Mouse (Mus musculus): Measurements from ENCODE around the gene Pabpc6. TPM values are rescaled to one million over a fixed set of nuclear protein-coding genes. Genes with fewer than 3 reads are reported as not detected.

The Pabpc6 gene
- total and polyA plus RNA-seq, 2 experiments: not detected

DNA sequence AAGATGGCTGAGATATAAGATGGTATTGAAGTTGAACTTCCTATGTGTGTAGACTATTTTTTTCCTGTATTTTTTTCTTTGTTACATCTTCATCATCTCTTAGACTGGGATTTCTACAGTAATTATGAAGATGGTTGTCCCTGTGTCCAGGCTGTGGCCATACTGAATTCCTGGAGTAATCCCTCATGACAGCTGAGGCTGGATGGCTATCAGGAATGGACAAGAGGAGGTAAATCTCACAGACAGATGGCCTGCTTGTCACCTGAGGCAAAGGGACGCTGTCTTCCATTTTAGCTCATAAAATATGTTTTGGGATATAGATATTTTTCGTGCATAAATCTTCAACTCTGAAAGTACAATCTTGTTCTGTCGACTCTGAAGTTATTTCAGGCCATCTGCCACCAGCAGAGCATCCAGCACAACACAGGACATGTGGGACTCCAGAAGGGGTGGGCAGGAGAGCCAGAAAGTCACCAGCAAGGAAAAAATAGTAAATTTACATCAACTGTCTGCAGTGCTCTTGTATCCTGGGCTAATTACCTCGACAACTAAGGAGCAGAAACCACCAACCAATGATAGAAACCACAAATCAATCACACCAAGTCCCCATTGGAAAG, 14.1 kb upstream of the Pabpc6 start:
- TF ChIP-seq POLR2A (IDR thresholded peaks at IDR 0.05; ENCODE audit: extremely low read depth, insufficient read depth, low read length): no peak
- TF ChIP-seq CTCF (IDR thresholded peaks at IDR 0.05; ENCODE audit: low read depth, low read length): no peak
- no peak overlapping the region for H3K9ac ChIP-seq (ENCODE audit: low read depth, low read length)
- no peaks in the 10 kb centered on the region for H3K4me1 ChIP-seq (ENCODE audit: control insufficient read depth, insufficient read depth, low read length)
- no peak overlapping the region for H3K27ac ChIP-seq (replicated peaks; ENCODE audit: insufficient read depth, low read depth, low read length)
- no peak for DNase-seq (ENCODE audit: extremely low read depth, low read depth, low spot score)
- H3K79me2 ChIP-seq (ENCODE audit: control insufficient read depth, insufficient read depth, low read length): no peaks in the 10 kb centered on the region
- no peaks in the 10 kb centered on the region for H3K27me3 ChIP-seq (ENCODE audit: control insufficient read depth, insufficient read depth, low read length)
- no peaks in the 10 kb centered on the region for H3K36me3 ChIP-seq (ENCODE audit: control insufficient read depth, insufficient read depth, low read length)
- 58% methylated on average over 4 of the region's 4 CpGs for WGBS
- no peak overlapping the region for H3K4me3 ChIP-seq (ENCODE audit: insufficient read depth, low read depth, low read length)

DNA sequence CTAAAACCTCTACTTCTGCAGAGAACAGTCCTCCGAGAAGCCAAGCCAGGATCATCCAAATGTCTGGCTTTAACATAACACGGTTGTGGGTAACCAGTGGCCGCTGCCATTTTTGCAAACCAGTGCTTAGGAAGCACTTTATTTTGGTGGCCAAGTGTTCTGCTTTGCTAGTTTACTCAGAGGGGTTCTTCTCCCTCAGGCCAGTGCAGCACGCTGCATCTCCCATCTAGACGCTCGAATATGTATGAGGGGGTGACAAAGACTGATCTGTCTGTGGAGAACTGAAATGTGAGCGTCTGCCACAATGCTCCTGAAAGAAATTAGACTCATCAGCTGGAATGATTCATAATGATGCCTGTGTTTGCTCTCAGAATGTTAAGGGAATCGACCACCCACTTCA, 11.2 kb upstream of the Pabpc6 start:
- H3K79me2 ChIP-seq (ENCODE audit: control insufficient read depth, insufficient read depth, low read length): no peaks in the 10 kb centered on the region
- 77% methylated on average over 8 of the region's 8 CpGs for WGBS
- TF ChIP-seq POLR2A (IDR thresholded peaks at IDR 0.05; ENCODE audit: extremely low read depth, insufficient read depth, low read length) (no peak), CTCF (IDR thresholded peaks at IDR 0.05; ENCODE audit: low read depth, low read length) (no peak)

DNA sequence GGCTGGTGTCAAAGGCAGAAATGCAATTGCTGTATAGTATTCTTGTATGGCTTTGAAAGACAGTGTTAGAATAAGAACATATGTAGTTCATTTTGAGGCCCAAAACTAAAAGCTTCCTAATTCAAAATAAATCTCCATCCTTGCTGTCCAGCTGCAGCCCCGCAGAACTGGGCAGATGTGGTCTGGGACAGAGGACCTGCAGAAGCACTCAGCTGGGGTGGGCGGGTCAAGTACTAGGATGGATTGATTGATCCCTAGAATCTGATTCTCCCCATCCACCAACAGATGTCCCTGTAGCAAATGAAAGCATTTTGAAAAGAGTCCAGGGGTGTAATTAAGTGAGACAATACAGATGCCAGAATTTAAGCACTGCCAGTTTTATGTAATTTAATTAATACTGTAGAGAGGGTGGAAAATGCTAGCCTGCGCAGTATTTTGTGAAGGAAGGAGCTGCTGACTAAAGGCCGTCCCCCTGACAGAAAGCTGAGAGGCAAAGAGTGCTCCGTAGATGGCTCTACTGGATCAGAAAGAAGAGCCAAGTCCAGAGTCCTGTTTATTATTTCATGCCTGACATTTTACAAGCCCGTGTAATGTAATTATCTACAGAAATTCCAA, 5.8 kb upstream of the Pabpc6 start:
- no peaks in the 10 kb centered on the region for H3K79me2 ChIP-seq (ENCODE audit: control insufficient read depth, insufficient read depth, low read length)
- H3K27me3 ChIP-seq (ENCODE audit: control insufficient read depth, insufficient read depth, low read length): no peaks in the 10 kb centered on the region
- no peak overlapping the region for H3K9ac ChIP-seq (ENCODE audit: low read depth, low read length)
- DNase-seq (ENCODE audit: extremely low read depth, low read depth, low spot score): no peak
- WGBS: 82% methylated on average over 6 of the region's 6 CpGs
- no peak overlapping the region for H3K27ac ChIP-seq (replicated peaks; ENCODE audit: insufficient read depth, low read depth, low read length)
- H3K36me3 ChIP-seq (ENCODE audit: control insufficient read depth, insufficient read depth, low read length): no peaks in the 10 kb centered on the region
- H3K4me1 ChIP-seq (ENCODE audit: control insufficient read depth, insufficient read depth, low read length): no peaks in the 10 kb centered on the region
- TF ChIP-seq CTCF (IDR thresholded peaks at IDR 0.05; ENCODE audit: low read depth, low read length): no peak
- TF ChIP-seq POLR2A (IDR thresholded peaks at IDR 0.05; ENCODE audit: extremely low read depth, insufficient read depth, low read length): no peak
- no peak overlapping the region for H3K4me3 ChIP-seq (ENCODE audit: insufficient read depth, low read depth, low read length)

More for the DNA sequence above, 11.2 kb upstream of the Pabpc6 start:
- no peaks in the 10 kb centered on the region for H3K36me3 ChIP-seq (ENCODE audit: control insufficient read depth, insufficient read depth, low read length)
- DNase-seq (ENCODE audit: extremely low read depth, low read depth, low spot score): no peak
- H3K9ac ChIP-seq (ENCODE audit: low read depth, low read length): no peak overlapping the region
- no peaks in the 10 kb centered on the region for H3K27me3 ChIP-seq (ENCODE audit: control insufficient read depth, insufficient read depth, low read length)
- no peak overlapping the region for H3K27ac ChIP-seq (replicated peaks; ENCODE audit: insufficient read depth, low read depth, low read length)
- H3K4me3 ChIP-seq (ENCODE audit: insufficient read depth, low read depth, low read length): no peak overlapping the region
- H3K4me1 ChIP-seq (ENCODE audit: control insufficient read depth, insufficient read depth, low read length): no peaks in the 10 kb centered on the region

DNA sequence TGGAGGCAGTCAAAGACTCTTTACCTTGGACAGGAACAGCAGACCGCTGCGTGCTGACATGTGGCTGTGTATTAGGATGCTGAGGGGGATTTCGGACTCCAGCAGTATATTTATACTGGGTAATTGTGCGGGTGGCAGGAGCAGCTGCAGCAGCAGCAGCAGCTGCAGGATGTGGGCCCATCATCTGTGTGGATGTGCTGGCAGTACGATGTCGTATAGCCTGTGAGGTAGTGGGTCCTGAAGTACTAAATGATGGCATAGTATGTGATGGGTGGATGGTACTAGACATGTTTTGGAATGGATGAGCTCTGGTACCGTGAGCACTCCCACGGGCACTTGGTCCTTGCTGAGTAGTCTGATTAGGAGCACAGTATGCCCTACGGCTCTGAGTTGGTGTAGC, 1.6 kb downstream of the Pabpc6 start:
- TF ChIP-seq POLR2A (IDR thresholded peaks at IDR 0.05; ENCODE audit: extremely low read depth, insufficient read depth, low read length) (no peak), CTCF (IDR thresholded peaks at IDR 0.05; ENCODE audit: low read depth, low read length) (no peak)
- H3K36me3 ChIP-seq (ENCODE audit: control insufficient read depth, insufficient read depth, low read length): no peaks in the 10 kb centered on the region
- no peaks in the 10 kb centered on the region for H3K4me1 ChIP-seq (ENCODE audit: control insufficient read depth, insufficient read depth, low read length)
- no peak for DNase-seq (ENCODE audit: extremely low read depth, low read depth, low spot score)
- H3K9ac ChIP-seq (ENCODE audit: low read depth, low read length): no peak overlapping the region
- 95% methylated on average over 9 of the region's 9 CpGs for WGBS
- no peaks in the 10 kb centered on the region for H3K79me2 ChIP-seq (ENCODE audit: control insufficient read depth, insufficient read depth, low read length)
- no peak overlapping the region for H3K27ac ChIP-seq (replicated peaks; ENCODE audit: insufficient read depth, low read depth, low read length)
- H3K4me3 ChIP-seq (ENCODE audit: insufficient read depth, low read depth, low read length): no peak overlapping the region
- no peaks in the 10 kb centered on the region for H3K27me3 ChIP-seq (ENCODE audit: control insufficient read depth, insufficient read depth, low read length)

DNA sequence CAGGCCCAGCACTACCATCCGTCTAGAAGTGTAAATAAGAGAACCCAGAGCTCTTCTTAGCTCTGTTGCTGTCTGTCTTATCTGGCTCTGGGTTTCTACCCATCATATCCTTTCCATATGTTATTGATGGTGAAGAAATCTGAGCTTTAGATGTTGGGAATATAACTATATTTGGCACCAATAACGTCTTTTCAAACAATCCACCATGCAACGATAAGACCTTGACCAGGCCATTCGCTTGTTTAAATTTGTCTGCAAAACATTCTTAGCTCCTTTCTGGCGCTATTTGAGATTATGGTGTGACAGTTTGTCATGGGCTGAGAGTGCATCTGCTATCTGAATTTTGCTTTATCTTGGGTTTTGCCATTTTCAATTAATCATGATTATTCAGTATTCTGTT, 10.9 kb downstream of the Pabpc6 start:
- WGBS: 67% methylated on average over 5 of the region's 5 CpGs

DNA sequence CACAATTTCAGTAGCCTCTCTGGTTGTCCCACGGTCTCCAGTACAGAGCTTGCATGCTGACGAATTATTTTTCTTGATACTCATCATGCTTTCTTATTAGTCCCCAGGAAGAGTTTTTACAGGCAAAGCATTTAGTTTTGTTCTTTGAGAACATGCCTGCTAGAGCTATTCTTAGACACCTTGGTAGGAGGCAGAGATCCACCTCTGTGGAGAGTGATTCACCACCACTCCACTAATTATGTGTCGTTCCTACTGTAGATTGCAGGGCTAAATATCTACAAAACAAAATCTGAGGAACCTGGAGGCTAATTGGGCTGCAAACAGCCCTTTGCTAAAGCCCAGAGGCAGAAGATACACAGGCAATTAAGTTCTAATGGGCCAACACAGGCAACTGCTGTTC, 15.4 kb downstream of the Pabpc6 start:
- H3K4me1 ChIP-seq (ENCODE audit: control insufficient read depth, insufficient read depth, low read length): no peaks in the 10 kb centered on the region
- no peak overlapping the region for H3K9ac ChIP-seq (ENCODE audit: low read depth, low read length)
- H3K36me3 ChIP-seq (ENCODE audit: control insufficient read depth, insufficient read depth, low read length): no peaks in the 10 kb centered on the region
- TF ChIP-seq CTCF (IDR thresholded peaks at IDR 0.05; ENCODE audit: low read depth, low read length) (no peak), POLR2A (IDR thresholded peaks at IDR 0.05; ENCODE audit: extremely low read depth, insufficient read depth, low read length) (no peak)
- no peaks in the 10 kb centered on the region for H3K79me2 ChIP-seq (ENCODE audit: control insufficient read depth, insufficient read depth, low read length)
- no peak for DNase-seq (ENCODE audit: extremely low read depth, low read depth, low spot score)
- H3K4me3 ChIP-seq (ENCODE audit: insufficient read depth, low read depth, low read length): no peak overlapping the region
- H3K27me3 ChIP-seq (ENCODE audit: control insufficient read depth, insufficient read depth, low read length): no peaks in the 10 kb centered on the region
- 75% methylated on average over 3 of the region's 3 CpGs for WGBS
- no peak overlapping the region for H3K27ac ChIP-seq (replicated peaks; ENCODE audit: insufficient read depth, low read depth, low read length)

More for the DNA sequence above, 10.9 kb downstream of the Pabpc6 start:
- DNase-seq (ENCODE audit: extremely low read depth, low read depth, low spot score): no peak
- Histone ChIP-seq H3K4me3 (ENCODE audit: insufficient read depth, low read depth, low read length) (no peak overlapping the region), H3K4me1 (ENCODE audit: control insufficient read depth, insufficient read depth, low read length) (no peaks in the 10 kb centered on the region), H3K27me3 (ENCODE audit: control insufficient read depth, insufficient read depth, low read length) (no peaks in the 10 kb centered on the region), H3K36me3 (ENCODE audit: control insufficient read depth, insufficient read depth, low read length) (no peaks in the 10 kb centered on the region), H3K9ac (ENCODE audit: low read depth, low read length) (no peak overlapping the region), H3K27ac (replicated peaks; ENCODE audit: insufficient read depth, low read depth, low read length) (no peak overlapping the region), H3K79me2 (ENCODE audit: control insufficient read depth, insufficient read depth, low read length) (no peaks in the 10 kb centered on the region)
- TF ChIP-seq CTCF (IDR thresholded peaks at IDR 0.05; ENCODE audit: low read depth, low read length) (no peak), POLR2A (IDR thresholded peaks at IDR 0.05; ENCODE audit: extremely low read depth, insufficient read depth, low read length) (no peak)

Measured in liver, adult 2 months (tissue).